Mouse (Mus musculus): Measurements from ENCODE around the gene Pgp. TPM values are rescaled to one million over a fixed set of nuclear protein-coding genes. Genes with fewer than 3 reads are reported as not detected.

The Pgp gene
- polyA plus RNA-seq, 1 experiment from 2014 or later = 81.0 TPM

DNA sequence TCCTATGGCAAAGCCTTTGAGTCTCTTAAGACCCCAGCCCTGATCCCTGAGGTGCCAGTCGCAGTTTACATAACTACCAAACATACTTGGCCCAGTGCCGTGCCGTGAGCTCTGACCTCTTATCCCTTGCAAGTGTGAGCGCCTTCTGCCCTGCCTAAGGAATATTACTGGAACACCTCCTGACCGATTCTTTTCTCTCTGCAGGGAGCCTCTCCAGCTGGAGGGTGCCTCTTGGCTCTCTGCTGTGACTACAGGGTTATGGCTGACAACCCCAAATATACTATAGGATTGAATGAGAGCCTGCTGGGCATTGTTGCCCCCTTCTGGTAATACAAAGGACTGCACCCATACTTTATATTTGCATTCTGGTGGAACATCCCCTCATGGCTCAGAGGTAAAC, 33.2 kb upstream of the Pgp start:
- Histone ChIP-seq H3K9ac (ENCODE audit: low read length) (no peak overlapping the region), H3K9me3 (ENCODE audit: control insufficient read depth, low read length) (no peaks in the 10 kb centered on the region), H3K4me3 (ENCODE audit: low read depth, low read length) (no peak overlapping the region), H3K4me1 (replicated peaks; ENCODE audit: control insufficient read depth, insufficient read depth, low read length) (no peaks in the 10 kb centered on the region), H3K27me3 (replicated peaks; ENCODE audit: control insufficient read depth, insufficient read depth, low read length) (no peaks in the 10 kb centered on the region), H3K4me2 (ENCODE audit: low read length) (no peak overlapping the region), H3K36me3 (ENCODE audit: control insufficient read depth, insufficient read depth, low read length) (peaks cover 72% of the 10 kb centered on the region), H3K27ac (ENCODE audit: low read depth) (no peak overlapping the region)
- peak; percentile 32; the same call in 1 of the 2 replicates for ATAC-seq (replicated peaks; ENCODE audit: low FRiP score, low TSS enrichment, low read depth)
- 69% methylated on average over 5 of the region's 5 CpGs for WGBS
- DNase-seq (ENCODE audit: low spot score) = peak; percentile 63

DNA sequence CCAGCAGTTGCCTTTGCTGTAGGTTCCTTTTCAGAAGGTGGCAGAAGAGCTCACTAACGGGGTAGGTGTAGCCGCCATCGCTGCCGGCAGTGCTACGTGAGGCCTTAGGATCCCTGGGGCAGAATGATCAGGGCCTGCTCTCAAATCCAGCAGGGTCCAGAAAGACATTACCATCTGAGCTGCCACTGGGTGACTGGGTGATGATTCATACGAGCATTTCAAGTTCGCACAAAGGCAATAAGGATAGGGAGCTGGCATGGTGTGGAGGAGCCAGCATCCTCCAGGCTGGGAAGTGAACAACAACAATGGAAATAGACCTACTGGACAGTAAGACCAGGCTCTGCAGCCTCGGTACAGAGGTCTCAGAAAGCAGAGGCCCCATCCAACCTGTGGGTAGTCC, 29.8 kb upstream of the Pgp start:
- Histone ChIP-seq H3K4me2 (ENCODE audit: low read length) (no peak overlapping the region), H3K27ac (ENCODE audit: low read depth) (no peak overlapping the region), H3K4me1 (replicated peaks; ENCODE audit: control insufficient read depth, insufficient read depth, low read length) (no peaks in the 10 kb centered on the region), H3K4me3 (ENCODE audit: low read depth, low read length) (no peak overlapping the region), H3K9ac (ENCODE audit: low read length) (no peak overlapping the region), H3K36me3 (ENCODE audit: control insufficient read depth, insufficient read depth, low read length) (peaks cover 86% of the 10 kb centered on the region), H3K9me3 (ENCODE audit: control insufficient read depth, low read length) (no peaks in the 10 kb centered on the region), H3K27me3 (replicated peaks; ENCODE audit: control insufficient read depth, insufficient read depth, low read length) (no peaks in the 10 kb centered on the region)
- ATAC-seq (replicated peaks; ENCODE audit: low FRiP score, low TSS enrichment, low read depth) (no peak), DNase-seq (ENCODE audit: low spot score) (no peak)
- WGBS = 90% methylated on average over 8 of the region's 8 CpGs

DNA sequence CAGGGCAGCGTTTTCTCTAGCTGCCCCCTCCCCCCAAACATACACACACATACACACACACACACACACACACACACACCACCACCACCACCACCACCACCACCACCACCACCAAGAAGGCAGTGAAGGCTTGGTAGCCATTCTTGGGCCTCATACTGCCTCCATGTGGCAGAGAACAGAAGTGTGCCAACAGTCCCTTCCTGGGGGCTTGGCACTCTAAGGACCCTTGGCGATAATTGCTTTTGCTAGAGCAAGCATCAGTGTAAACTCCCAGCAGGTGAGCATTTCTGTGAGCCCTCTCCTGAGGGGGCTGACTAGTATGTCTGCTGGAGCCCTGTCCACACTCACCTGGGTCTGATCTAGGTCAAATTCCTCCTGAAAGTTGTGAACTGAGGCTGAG, 29.0 kb upstream of the Pgp start:
- Histone ChIP-seq H3K27me3 (replicated peaks; ENCODE audit: control insufficient read depth, insufficient read depth, low read length) (no peaks in the 10 kb centered on the region), H3K4me2 (ENCODE audit: low read length) (no peak overlapping the region), H3K27ac (ENCODE audit: low read depth) (no peak overlapping the region), H3K9ac (ENCODE audit: low read length) (no peak overlapping the region), H3K4me3 (ENCODE audit: low read depth, low read length) (no peak overlapping the region), H3K9me3 (ENCODE audit: control insufficient read depth, low read length) (no peaks in the 10 kb centered on the region), H3K4me1 (replicated peaks; ENCODE audit: control insufficient read depth, insufficient read depth, low read length) (no peaks in the 10 kb centered on the region), H3K36me3 (ENCODE audit: control insufficient read depth, insufficient read depth, low read length) (peaks cover 86% of the 10 kb centered on the region)
- WGBS = 57% methylated on average over 2 of the region's 2 CpGs
- DNase-seq (ENCODE audit: low spot score) = no peak
- ATAC-seq (replicated peaks; ENCODE audit: low FRiP score, low TSS enrichment, low read depth) = no peak

DNA sequence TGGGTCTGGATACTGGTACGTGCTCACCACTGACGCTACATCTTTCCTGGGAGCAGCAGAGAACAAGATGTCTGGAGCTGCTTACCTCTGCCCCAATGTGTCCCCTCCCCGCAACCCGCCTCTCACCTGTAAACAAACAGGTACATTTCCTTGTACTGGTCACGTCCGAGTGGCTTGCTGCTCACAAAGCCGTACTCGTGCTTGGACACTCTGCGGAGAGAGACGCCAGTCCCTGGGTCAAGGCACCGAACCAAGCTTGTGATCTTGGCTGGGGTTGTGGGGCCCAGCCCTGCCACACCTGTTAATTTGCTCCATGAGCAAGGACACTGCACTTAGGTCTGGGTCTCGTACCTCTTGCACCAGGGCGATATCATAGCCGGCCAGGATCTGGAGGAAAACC, 28.1 kb upstream of the Pgp start:
- H3K4me1 ChIP-seq (replicated peaks; ENCODE audit: control insufficient read depth, insufficient read depth, low read length) = no peaks in the 10 kb centered on the region
- H3K9ac ChIP-seq (ENCODE audit: low read length) = no peak overlapping the region
- H3K36me3 ChIP-seq (ENCODE audit: control insufficient read depth, insufficient read depth, low read length) = peaks cover 91% of the 10 kb centered on the region
- no peak overlapping the region for H3K27ac ChIP-seq (ENCODE audit: low read depth)
- H3K4me2 ChIP-seq (ENCODE audit: low read length) = no peak overlapping the region
- H3K4me3 ChIP-seq (ENCODE audit: low read depth, low read length) = no peak overlapping the region
- no peaks in the 10 kb centered on the region for H3K9me3 ChIP-seq (ENCODE audit: control insufficient read depth, low read length)
- no peaks in the 10 kb centered on the region for H3K27me3 ChIP-seq (replicated peaks; ENCODE audit: control insufficient read depth, insufficient read depth, low read length)
- no peak for DNase-seq (ENCODE audit: low spot score)
- 86% methylated on average over 14 of the region's 14 CpGs for WGBS
- ATAC-seq (replicated peaks; ENCODE audit: low FRiP score, low TSS enrichment, low read depth) = no peak

DNA sequence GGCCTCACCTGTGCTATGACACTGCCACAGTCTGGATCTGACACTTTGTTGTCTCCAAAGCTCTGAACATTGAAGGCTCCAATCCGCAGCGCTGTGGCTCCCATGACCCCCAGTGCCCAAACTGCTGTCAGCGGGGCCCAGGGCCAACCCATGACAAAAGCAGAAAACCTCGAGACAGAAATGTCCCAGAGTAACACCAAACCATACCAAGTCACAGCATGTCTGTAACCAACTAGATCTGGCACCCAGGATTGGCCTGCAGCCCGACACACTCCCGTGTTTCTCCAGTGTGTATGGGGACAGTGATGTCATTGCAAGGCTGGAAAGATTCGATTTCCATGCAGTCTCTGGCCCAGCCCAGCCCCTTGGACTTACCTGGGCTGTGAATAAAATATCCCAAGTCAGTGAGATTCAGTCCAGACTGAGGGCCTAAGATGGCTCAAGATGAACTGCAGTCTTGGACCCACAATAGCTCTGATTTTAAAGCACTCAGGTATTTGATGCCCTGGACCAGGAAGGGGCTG, 27.5 kb upstream of the Pgp start, which contains the start of gene Dnase1l2:
Dnase1l2 (minus strand) TSS at position 474 of the 524 bp plus-strand sequence.
- no peak within 1 kb of the TSS for H3K9ac ChIP-seq (ENCODE audit: low read length)
- 86% methylated on average over 7 of the region's 7 CpGs for WGBS

GRCm38 (mm10) chr17:24443409-24443808, 26.8 kb upstream of the Pgp start:
- no peak overlapping the region for H3K4me3 ChIP-seq (ENCODE audit: low read depth, low read length)
- H3K36me3 ChIP-seq (ENCODE audit: control insufficient read depth, insufficient read depth, low read length) = peaks cover 92% of the 10 kb centered on the region
- no peak overlapping the region for H3K9ac ChIP-seq (ENCODE audit: low read length)
- H3K27me3 ChIP-seq (replicated peaks; ENCODE audit: control insufficient read depth, insufficient read depth, low read length) = no peaks in the 10 kb centered on the region
- WGBS = 92% methylated on average over 4 of the region's 4 CpGs
- ATAC-seq (replicated peaks; ENCODE audit: low FRiP score, low TSS enrichment, low read depth) (no peak), DNase-seq (ENCODE audit: low spot score) (no peak)
- H3K4me2 ChIP-seq (ENCODE audit: low read length) = no peak overlapping the region
- H3K9me3 ChIP-seq (ENCODE audit: control insufficient read depth, low read length) = no peaks in the 10 kb centered on the region
- no peaks in the 10 kb centered on the region for H3K4me1 ChIP-seq (replicated peaks; ENCODE audit: control insufficient read depth, insufficient read depth, low read length)
- no peak overlapping the region for H3K27ac ChIP-seq (ENCODE audit: low read depth)

More for the DNA sequence above, 27.5 kb upstream of the Pgp start, which contains the start of gene Dnase1l2:
- H3K36me3 ChIP-seq (ENCODE audit: control insufficient read depth, insufficient read depth, low read length) = peaks cover 92% of the 10 kb centered on the region
- H3K4me1 ChIP-seq (replicated peaks; ENCODE audit: control insufficient read depth, insufficient read depth, low read length) = no peaks in the 10 kb centered on the region
- no peak within 1 kb of the TSS for H3K4me2 ChIP-seq (ENCODE audit: low read length)
- no peak for ATAC-seq (replicated peaks; ENCODE audit: low FRiP score, low TSS enrichment, low read depth)
- no peak within 1 kb of the TSS for H3K4me3 ChIP-seq (ENCODE audit: low read depth, low read length)
- DNase-seq (ENCODE audit: low spot score) = no peak
- no peaks in the 10 kb centered on the region for H3K9me3 ChIP-seq (ENCODE audit: control insufficient read depth, low read length)
- H3K27me3 ChIP-seq (replicated peaks; ENCODE audit: control insufficient read depth, insufficient read depth, low read length) = no peaks in the 10 kb centered on the region
- no peak within 1 kb of the TSS for H3K27ac ChIP-seq (ENCODE audit: low read depth)

DNA sequence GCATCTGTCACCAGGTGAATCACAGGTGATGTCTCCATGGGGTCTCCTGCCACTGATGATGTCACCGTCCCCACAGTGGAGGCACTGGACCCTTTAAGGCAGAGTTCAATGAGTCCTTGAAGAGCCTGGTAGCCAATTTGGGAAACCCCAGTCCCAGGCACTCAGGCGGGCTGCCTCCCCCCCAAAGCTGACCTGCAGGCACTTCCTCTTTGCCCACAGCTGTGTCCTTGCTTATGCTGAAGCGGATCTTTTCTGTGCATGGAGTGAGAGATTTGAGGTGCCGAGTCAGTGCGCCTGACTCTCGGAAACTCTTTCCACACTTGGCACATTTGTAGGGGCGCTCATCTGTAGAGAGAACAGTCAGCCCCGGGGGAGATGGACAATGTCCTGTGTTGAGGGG, 23.6 kb upstream of the Pgp start:
- ATAC-seq (replicated peaks; ENCODE audit: low FRiP score, low TSS enrichment, low read depth) (no peak), DNase-seq (ENCODE audit: low spot score) (no peak)
- Histone ChIP-seq H3K9me3 (ENCODE audit: control insufficient read depth, low read length) (no peaks in the 10 kb centered on the region), H3K4me2 (ENCODE audit: low read length) (no peak overlapping the region), H3K9ac (ENCODE audit: low read length) (no peak overlapping the region), H3K36me3 (ENCODE audit: control insufficient read depth, insufficient read depth, low read length) (peaks cover 91% of the 10 kb centered on the region), H3K27ac (ENCODE audit: low read depth) (no peak overlapping the region), H3K4me1 (replicated peaks; ENCODE audit: control insufficient read depth, insufficient read depth, low read length) (no peaks in the 10 kb centered on the region), H3K27me3 (replicated peaks; ENCODE audit: control insufficient read depth, insufficient read depth, low read length) (no peaks in the 10 kb centered on the region), H3K4me3 (ENCODE audit: low read depth, low read length) (no peak overlapping the region)
- 90% methylated on average over 8 of the region's 8 CpGs for WGBS

- H3K27me3 ChIP-seq (replicated peaks; ENCODE audit: control insufficient read depth, insufficient read depth, low read length) = no peaks in the 10 kb centered on the region
- no peaks in the 10 kb centered on the region for H3K9me3 ChIP-seq (ENCODE audit: control insufficient read depth, low read length)
- H3K27ac ChIP-seq (ENCODE audit: low read depth) = no peak overlapping the region
- H3K9ac ChIP-seq (ENCODE audit: low read length) = no peak overlapping the region
- H3K36me3 ChIP-seq (ENCODE audit: control insufficient read depth, insufficient read depth, low read length) = peaks cover 75% of the 10 kb centered on the region
- DNase-seq (ENCODE audit: low spot score) = no peak
- H3K4me1 ChIP-seq (replicated peaks; ENCODE audit: control insufficient read depth, insufficient read depth, low read length) = peaks cover 8% of the 10 kb centered on the region
- H3K4me2 ChIP-seq (ENCODE audit: low read length) = no peak overlapping the region
- ATAC-seq (replicated peaks; ENCODE audit: low FRiP score, low TSS enrichment, low read depth) = no peak
- WGBS = 95% methylated on average over 6 of the region's 6 CpGs
- H3K4me3 ChIP-seq (ENCODE audit: low read depth, low read length) = no peak overlapping the region
Measured at GRCm38 (mm10) chr17:24449507-24449906, 20.7 kb upstream of the Pgp start.

DNA sequence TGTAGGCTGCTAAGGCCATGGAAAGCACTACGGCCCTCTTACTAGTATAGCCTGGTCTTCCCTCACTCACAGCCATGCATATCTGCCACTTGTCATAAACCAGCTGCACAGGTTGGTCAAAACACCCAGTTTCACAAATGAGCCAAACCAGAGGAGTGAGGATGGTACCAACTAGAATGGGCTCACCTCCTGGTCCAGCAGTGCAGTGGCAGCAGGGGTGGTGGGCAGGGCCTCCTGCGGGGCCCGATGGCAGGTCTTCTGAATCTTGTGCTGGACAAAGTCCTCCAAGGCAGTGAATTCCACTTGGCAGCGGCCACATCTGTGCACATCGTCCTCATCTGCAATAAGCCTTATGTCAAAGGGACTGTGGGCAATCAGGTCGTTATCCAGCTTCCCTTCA, 19.0 kb upstream of the Pgp start:
- no peak for ATAC-seq (replicated peaks; ENCODE audit: low FRiP score, low TSS enrichment, low read depth)
- Histone ChIP-seq H3K27me3 (replicated peaks; ENCODE audit: control insufficient read depth, insufficient read depth, low read length) (no peaks in the 10 kb centered on the region), H3K9ac (ENCODE audit: low read length) (no peak overlapping the region), H3K4me1 (replicated peaks; ENCODE audit: control insufficient read depth, insufficient read depth, low read length) (peaks cover 8% of the 10 kb centered on the region), H3K36me3 (ENCODE audit: control insufficient read depth, insufficient read depth, low read length) (peaks cover 58% of the 10 kb centered on the region), H3K4me3 (ENCODE audit: low read depth, low read length) (no peak overlapping the region), H3K27ac (ENCODE audit: low read depth) (no peak overlapping the region), H3K4me2 (ENCODE audit: low read length) (no peak overlapping the region), H3K9me3 (ENCODE audit: control insufficient read depth, low read length) (no peaks in the 10 kb centered on the region)
- 93% methylated on average over 6 of the region's 6 CpGs for WGBS
- no peak for DNase-seq (ENCODE audit: low spot score)

Measured in intestine, embryonic 14.5 days (tissue).